Mouse (Mus musculus): Measurements from ENCODE around the gene Nos2.

The Nos2 gene

DNA sequence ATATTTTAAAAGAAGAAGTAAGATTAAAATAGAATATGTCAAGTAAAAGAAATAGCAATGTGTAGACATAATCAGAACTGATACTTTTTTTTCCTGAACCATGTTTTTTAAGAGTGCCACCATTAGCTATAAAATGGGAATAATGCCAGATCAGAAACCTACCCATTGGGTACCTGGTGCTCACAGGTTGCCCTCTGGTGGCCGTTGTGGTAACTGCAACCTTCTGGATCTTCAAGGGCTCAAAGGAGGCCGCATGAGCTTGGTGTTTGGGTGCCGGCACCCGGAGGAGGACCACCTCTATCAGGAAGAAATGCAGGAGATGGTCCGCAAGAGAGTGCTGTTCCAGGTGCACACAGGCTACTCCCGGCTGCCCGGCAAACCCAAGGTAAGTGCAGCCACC, 35.7 kb downstream of the Nos2 start:
- DNase-seq (ENCODE audit: extremely low read depth, low read depth, low spot score): no peak

DNA sequence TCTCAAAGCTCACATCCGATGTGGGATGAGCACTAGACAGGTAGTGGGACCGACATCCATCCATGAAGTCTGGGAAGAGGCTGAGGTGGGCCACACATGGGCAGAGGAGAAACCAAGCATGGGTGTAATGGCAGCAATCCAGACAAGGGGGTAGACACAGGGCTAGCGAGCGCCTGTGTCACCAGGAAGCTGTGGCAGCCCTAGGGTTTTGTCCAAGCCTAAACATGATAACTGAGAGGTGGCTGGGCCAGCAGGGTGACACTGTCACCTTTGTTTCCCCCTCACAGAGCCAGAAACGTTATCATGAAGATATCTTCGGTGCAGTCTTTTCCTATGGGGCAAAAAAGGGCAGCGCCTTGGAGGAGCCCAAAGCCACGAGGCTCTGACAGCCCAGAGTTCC, 38.8 kb downstream of the Nos2 start:
- no peak for DNase-seq (ENCODE audit: extremely low read depth, low read depth, low spot score)

DNA sequence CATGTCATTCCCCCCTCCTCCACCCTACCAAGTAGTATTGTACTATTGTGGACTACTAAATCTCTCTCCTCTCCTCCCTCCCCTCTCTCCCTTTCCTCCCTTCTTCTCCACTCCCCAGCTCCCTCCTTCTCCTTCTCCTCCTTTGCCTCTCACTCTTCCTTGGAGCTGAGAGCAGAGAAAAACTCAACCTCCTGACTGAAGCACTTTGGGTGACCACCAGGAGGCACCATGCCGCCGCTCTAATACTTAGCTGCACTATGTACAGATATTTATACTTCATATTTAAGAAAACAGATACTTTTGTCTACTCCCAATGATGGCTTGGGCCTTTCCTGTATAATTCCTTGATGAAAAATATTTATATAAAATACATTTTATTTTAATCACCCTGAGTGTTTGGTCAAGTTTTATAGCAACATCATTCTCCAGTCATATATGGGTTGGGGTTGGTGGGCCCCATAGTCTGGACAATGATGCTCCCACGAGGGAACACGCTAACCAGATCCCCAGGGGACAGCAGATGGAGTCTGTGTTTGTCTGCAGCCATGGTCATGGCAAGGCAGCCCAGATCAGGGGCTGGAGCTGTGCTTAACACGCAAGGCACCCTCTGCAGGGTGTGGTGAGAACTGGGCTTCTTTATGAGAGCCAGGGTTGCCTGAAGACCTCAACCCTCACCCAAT, 39.4 kb downstream of the Nos2 start:
- no peak for DNase-seq (ENCODE audit: extremely low read depth, low read depth, low spot score)

DNA sequence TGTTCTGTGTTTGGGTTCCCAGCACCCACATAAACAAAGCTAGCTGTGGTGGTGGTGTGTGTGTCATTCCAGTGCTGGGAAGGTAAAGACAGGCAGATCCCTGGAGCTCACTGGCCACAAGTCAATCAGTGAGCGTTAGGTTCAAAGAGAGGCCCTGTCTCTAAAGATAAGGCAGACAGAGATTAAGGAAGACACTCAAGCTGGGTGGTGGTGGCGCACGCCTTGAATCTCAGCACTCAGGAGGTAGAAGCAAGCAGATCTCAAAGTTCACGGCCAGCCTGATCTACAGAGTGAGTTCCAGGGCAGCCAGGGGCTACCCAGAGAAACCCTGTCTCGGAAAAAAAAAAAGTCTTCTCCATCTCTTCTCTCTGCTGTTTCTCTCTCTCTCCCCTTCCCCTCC, 40.6 kb downstream of the Nos2 start:
- no peak for DNase-seq (ENCODE audit: extremely low read depth, low read depth, low spot score)

GRCm38 (mm10) chr11:78967371-78967770, 46.8 kb downstream of the Nos2 start:
- DNase-seq (ENCODE audit: extremely low read depth, low read depth, low spot score): no peak

GRCm38 (mm10) chr11:78968121-78968520, 47.5 kb downstream of the Nos2 start:
- DNase-seq (ENCODE audit: extremely low read depth, low read depth, low spot score): no peak

GRCm38 (mm10) chr11:78971096-78971495, 50.5 kb downstream of the Nos2 start:
- DNase-seq (ENCODE audit: extremely low read depth, low read depth, low spot score): no peak

DNA sequence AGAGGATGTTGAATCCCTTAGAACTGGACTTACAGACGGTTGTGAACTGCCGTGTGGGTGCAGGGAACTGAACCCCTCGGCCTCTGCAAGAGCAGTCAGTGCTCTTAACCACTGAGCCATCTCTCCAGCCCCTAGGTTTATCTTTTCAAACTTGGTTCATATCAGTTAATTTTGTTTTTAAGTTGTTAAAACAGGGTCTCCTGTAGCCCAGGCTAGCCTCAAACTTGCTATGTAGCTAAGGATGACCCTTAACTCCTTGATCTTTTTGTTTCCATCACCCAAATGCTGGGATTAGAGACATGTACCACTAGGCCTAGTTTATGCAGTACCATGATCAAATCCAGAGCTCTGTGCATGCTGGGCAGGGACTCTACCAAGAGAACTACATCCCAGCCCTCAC, 51.2 kb downstream of the Nos2 start:
- DNase-seq (ENCODE audit: extremely low read depth, low read depth, low spot score): no peak

DNA sequence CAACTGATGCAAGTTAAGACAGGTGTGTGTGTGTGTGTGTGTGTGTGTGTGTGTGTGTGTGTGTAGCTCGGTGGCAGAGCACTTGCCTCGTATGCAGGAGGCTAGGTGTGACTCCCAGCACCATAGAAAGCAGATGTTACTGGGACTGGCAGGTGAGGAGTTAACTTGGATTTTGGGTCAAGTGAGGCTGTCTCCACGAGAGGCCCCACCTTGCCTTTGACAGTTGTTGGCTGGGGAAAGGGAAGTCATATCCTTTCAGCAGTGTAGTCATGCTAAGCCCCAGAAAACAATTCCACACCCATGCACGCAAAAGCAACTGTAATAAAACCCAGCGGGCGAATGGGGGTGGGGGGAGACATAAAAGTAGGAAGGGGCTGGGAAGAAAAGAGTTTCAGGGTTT, 51.7 kb downstream of the Nos2 start:
- no peak for DNase-seq (ENCODE audit: extremely low read depth, low read depth, low spot score)

DNA sequence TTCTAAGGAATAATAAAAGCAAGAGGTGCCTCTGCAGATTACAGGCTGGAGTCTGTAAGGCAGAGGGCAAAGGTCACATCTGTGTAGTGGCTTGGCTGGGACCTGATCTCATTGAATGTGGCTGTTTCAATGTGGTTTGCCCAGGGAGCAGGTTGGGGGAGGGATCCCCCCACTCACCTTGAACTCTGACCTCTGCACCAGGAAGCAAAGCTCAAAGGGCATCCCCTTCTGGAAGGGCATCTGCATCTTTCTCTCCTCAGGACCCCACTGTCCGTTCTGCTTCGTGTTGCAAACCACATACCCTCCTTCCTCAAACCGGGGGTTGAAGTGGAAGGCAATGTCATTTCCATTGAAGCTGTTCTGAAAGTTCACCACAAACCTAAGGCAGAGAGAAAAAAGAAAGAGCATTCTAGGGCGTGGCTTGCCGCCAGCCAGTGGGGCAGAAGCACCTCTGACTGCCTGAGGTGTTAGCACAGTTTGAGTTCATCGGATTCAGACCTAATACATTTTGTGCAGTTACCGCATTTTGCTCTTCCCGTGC, 52.3 kb downstream of the Nos2 start:
- no peak for DNase-seq (ENCODE audit: extremely low read depth, low read depth, low spot score)

DNA sequence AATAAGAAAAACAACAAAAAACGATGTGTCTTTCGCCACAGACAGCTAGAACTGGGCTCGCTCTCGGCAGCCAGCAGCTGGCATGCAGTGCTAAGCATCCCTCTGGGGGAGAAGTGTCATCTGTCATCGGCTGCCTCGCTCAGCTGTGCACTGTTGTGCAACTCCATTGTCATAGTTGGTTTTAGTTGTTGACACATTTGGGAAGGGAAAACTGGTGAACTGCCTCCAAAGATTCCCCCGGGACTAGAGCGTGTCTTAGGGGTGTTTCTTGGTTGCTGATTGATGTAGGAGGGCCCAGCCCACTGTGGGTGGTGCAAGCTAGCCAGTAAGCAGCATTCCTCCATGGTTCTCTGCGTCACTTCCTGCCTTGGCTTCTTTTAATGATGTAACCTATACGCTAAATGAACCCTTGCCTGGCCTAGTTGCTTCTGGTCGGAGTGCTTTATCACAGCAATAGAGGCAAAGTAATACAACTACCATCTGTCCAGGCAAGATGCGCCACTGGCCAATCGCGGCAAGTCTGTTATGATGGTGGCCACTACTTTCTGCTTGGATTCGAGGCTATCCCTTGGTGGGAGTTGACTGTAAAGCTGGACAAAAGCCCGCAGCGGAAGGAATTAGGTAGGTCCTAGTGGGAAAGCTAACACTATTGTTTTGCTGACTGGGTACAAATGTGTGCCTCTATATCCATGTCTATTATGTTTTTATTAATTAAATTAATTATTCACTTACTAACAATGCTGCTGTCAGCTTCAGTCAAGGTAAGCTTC, 53.0 kb downstream of the Nos2 start:
- DNase-seq (ENCODE audit: extremely low read depth, low read depth, low spot score): peak; percentile 31

GRCm38 (mm10) chr11:78976731-78977510, 56.3 kb downstream of the Nos2 start:
- no peak for DNase-seq (ENCODE audit: extremely low read depth, low read depth, low spot score)

DNA sequence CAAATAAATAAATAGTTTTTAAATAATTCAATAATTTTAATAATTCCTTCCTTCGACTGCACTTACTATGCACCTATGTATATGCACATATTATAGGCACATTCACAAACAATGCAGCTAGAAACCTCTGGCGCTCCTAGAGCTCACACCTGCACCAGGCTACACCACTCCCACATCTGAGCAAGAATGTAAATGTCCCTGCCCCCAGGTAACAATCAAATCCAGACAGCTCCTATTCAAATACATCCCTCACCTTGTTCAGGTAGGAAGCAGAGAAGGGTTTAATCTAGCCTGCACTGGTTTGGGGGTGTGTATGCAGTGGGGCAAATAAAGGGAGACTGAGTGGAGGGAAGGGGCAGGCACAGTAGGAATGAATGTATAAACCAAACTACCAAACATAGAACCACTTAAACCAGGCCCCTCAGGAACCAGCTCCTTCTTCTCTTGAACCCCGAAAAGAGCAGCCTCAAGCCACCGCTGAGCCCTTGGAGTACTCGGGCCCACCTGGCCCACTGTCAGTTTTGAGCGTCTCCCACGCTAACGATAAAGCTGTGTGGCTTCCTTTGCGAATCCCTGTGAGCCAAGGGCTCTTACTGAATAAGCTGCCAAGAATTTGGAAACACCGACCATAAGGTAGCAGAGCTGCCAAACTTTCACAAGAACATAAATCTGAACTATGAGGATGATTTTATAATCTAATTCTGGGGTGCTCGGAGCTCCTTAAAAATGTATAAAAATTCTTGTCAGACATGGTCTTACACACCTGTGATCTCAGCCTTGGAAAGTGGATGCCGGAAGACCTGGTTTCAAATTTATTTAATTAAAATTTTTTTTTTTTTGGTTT, 57.8 kb downstream of the Nos2 start:
- DNase-seq (ENCODE audit: extremely low read depth, low read depth, low spot score): peak; percentile 62

- no peak for DNase-seq (ENCODE audit: extremely low read depth, low read depth, low spot score)
These were observed 59.6 kb downstream of the Nos2 start for GRCm38 (mm10) chr11:78980083-78980634.

- DNase-seq (ENCODE audit: extremely low read depth, low read depth, low spot score): no peak
These were observed 61.5 kb downstream of the Nos2 start for GRCm38 (mm10) chr11:78982042-78982441.

DNA sequence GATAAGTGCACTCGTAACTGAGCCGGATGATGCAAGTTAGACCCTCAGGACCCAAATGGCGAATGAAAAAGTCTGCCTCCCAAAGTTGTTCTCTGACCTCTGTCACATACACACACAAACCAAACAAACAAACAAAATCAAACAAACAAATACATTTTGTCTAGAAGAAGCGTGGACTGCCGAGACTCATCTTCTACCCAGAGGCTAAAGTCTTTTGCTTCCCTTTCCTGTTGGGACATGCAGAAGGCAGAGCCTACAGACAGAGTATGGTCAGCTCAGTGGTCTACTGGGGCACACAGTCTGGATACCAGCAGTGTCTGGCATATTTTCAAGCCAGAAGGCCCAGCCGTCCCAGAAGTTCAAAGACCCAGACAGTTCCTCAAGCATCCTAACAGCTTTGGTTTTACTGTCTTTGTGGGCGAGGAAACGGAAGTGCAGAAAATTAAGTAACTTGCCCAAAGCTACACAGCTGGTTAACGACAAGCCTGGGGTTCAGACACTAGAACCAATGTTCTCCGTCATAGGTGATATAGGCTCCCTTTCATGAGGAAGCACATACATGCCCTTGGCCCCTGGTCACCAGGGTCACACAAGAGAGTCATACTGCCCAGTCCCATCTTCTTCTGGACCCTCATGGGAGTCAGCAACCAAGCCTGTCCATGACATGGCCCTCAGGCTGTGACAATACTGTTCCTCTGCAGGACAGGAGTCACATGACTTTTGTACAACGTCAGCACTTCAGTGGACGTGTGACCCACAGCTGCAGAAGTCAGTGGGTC, 62.1 kb downstream of the Nos2 start:
- no peak for DNase-seq (ENCODE audit: extremely low read depth, low read depth, low spot score)

DNA sequence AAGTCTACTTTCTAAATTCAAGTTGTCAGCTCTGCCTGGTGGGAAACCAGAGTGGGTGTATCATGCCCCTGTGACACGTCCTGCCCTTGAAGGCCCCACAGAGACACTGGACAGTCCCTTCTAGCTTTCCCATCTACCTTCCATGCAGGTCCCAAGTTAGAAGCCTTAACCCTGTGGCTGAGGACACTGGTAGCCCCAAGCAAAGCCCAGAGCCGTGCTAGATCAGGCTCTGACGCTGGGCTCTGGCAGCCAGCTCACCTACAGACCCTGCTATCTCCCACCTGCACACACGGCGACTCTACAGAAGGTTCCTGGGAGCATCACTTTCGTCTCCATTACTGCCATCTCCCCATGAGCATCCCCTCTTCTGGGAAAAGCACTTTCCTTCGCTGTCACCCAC, 63.0 kb downstream of the Nos2 start:
- no peak for DNase-seq (ENCODE audit: extremely low read depth, low read depth, low spot score)

- DNase-seq (ENCODE audit: extremely low read depth, low read depth, low spot score): no peak
These were observed 64.0 kb downstream of the Nos2 start, which contains the start of gene Lgals9 for GRCm38 (mm10) chr11:78984483-78985177. Gene Lgals9, minus strand, starts transcription at chr11:78984946.

DNA sequence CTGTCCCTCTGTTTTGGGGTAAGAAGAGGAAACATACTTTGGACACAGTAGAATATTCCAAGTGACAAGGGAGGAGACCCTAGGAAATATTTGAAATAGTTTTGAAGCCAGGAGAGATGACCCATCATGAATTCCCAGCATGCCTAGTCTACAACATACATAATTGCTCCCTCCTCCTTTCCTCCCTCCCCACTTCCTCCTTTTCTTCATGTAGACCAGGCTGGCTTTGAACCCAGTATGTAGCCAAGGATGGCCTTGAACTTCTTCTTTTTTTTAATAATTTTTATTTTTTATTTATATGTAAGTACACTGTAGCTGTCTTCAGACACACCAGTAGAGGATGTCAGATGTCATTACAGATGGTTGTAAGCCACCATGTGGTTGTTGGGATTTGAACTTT, 64.9 kb downstream of the Nos2 start:
- no peak for DNase-seq (ENCODE audit: extremely low read depth, low read depth, low spot score)
